Mouse (Mus musculus) kidney, adult 2 months (tissue): ENCODE data around the gene Cbwd1. TPM values are rescaled to one million over a fixed set of nuclear protein-coding genes. Genes with fewer than 3 reads are reported as not detected.

Experiments used
- DNase-seq: peaks from one replicate; pipeline ENCODE4 v3.0.0; 2021
- H3K27ac ChIP-seq: fragments of 200-500 bp; 2 replicates; pipeline ENCODE4 v1.5.1; 2012; ENCODE audit warnings: low read depth, low read length, control low read depth, inconsistent platforms; ENCODE audit not compliant: insufficient read depth
- H3K27me3 ChIP-seq: fragments of 200-500 bp; replicated peaks from 2 replicates; pipeline ENCODE4 v1.6.1; 2012; ENCODE audit warnings: mild to moderate bottlenecking, moderate library complexity, low read length, inconsistent platforms; ENCODE audit not compliant: control insufficient read depth, insufficient read depth
- H3K36me3 ChIP-seq: fragments of 200-500 bp; 2 replicates; pipeline ENCODE4 v1.6.1; 2012; ENCODE audit warnings: mild to moderate bottlenecking, moderate library complexity, low read length, inconsistent platforms; ENCODE audit not compliant: control insufficient read depth, insufficient read depth
- H3K4me1 ChIP-seq: fragments of 200-500 bp; 2 replicates; pipeline ENCODE4 v1.6.1; 2011; ENCODE audit warnings: low read length; ENCODE audit not compliant: control insufficient read depth, insufficient read depth
- H3K4me3 ChIP-seq: fragments of 200-500 bp; 2 replicates; pipeline ENCODE4 v1.5.1; 2011; ENCODE audit warnings: mild to moderate bottlenecking, low read depth, low read length, control low read depth; ENCODE audit not compliant: insufficient read depth
- CTCF ChIP-seq: fragments of 200-500 bp; conservative IDR thresholded peaks from 2 replicates; pipeline ENCODE4 v1.5.1; 2011; ENCODE audit warnings: low read depth, mild to moderate bottlenecking, control low read depth, low read length, moderate library complexity, mixed read lengths; ENCODE audit not compliant: insufficient read depth, insufficient read length
- POLR2A ChIP-seq: fragments of 200-500 bp; IDR thresholded peaks from one replicate; pipeline ENCODE4 v1.6.1; 2011; ENCODE audit warnings: low read depth, low read length, control low read depth
- WGBS: fragments of 180-500 bp; shearing (Covaris S2); methylation state at CpG from one replicate; pipeline ENCODE4 v1.1.7; 2018; 5-methylcytosine and 5-hydroxymethylcytosine counted together
- polyA plus RNA-seq: library from polyadenylated mRNA; depleted of rRNA; stranded (reverse); fragments of >200 nt; gene quantifications from 2 replicates; pipeline ENCODE4 v1.2.3, GENCODE M21; 2012; rRNA removed

The Cbwd1 gene
- polyA plus RNA-seq, 1 experiment, result 3.5 TPM

GRCm38 (mm10) chr19:24871037-24871635, 90.3 kb downstream of the Cbwd1 start:
- Histone ChIP-seq H3K4me1 (peaks cover 3% of the 10 kb centered on the region; the same call in 1 of the 2 replicates), H3K27ac (no peak overlapping the region), H3K4me3 (peak overlapping the region; percentile 13; the same call in 1 of the 2 replicates), H3K27me3 (no peaks in the 10 kb centered on the region), H3K36me3 (no peaks in the 10 kb centered on the region)
- 13% methylated on average over 18 of the region's 18 CpGs for WGBS
- peak; percentile 65 for DNase-seq
- no peak for TF ChIP-seq POLR2A
- TF ChIP-seq CTCF, result peak; percentile 95

Other genes starting within 250 kb of the Cbwd1 start
- 7.3 and 10.7 TPM in 2 replicates for gene Pgm5, start 99.8 kb downstream of the Cbwd1 start, polyA plus RNA-seq
- 52.1 and 89.3 TPM in 2 replicates for gene Gm10053, start 85.9 kb downstream of the Cbwd1 start, polyA plus RNA-seq
- gene Foxd4, start 60.4 kb downstream of the Cbwd1 start, polyA plus RNA-seq, result not detected in 2 replicates
- 17.8 and 18.4 TPM in 2 replicates for gene Dock8, start 37.9 kb upstream of the Cbwd1 start, polyA plus RNA-seq